Comparison of ENCODE assay signal across 17 mouse cellular contexts in genomic region chr6:108337289-108337688, GRCm38 (mm10).
DNase-seq lines count a peak whose midpoint lies in the region.
"Had no signal": no experiment of that assay in that cellular context is flagged by ENCODE, and none has a peak within 500 bp of the region (broad histone marks: within the 10 kb centered on the region; RNA-seq: fewer than 3 reads in every experiment).

No protein-coding gene starts in this region.

- DNase-seq in cerebellum, adult 9-11 months = peak; percentile 11
- no peak for DNase-seq in cerebellum, postnatal 10 days
- DNase-seq in layer of hippocampus, adult 8-10 months (ENCODE audit: low spot score in 2 of 2) = peak; percentile 43 to 51
- no peak for DNase-seq in layer of hippocampus, adult 9-10 months (ENCODE audit: low spot score)
- peak; percentile 47 for DNase-seq in CD4-positive helper T cell, adult 2 months (ENCODE audit: low read depth, low spot score)
- peak; percentile 91 for DNase-seq in brain, adult 2 months (ENCODE audit: low read depth, low spot score)
- DNase-seq in kidney, postnatal 4 days = no peak
- no peak for DNase-seq in neural tube, embryonic 10.5 days (ENCODE audit: extremely low spot score, low spot score)
- DNase-seq: adrenal gland, adult 8-10 months; cerebellum, adult 11 months; cerebellum, postnatal 36 days; gastrocnemius, postnatal 10 days; heart, adult 2 months; heart, postnatal 4 days; lung, postnatal 4 days; retina, postnatal 1 day; spleen, adult 18-20 months had no signal

Comparison
In these comparisons a context has a peak if more than half of its experiments do, and no peak if none do; other contexts are left out.
1. DNase-seq: peak in cerebellum, adult 9-11 months (single experiment), layer of hippocampus, adult 8-10 months (2 of 2), CD4-positive helper T cell, adult 2 months (single experiment) and brain, adult 2 months (single experiment); none in cerebellum, postnatal 10 days (0 of 2), layer of hippocampus, adult 9-10 months (single experiment), kidney, postnatal 4 days (0 of 2) and neural tube, embryonic 10.5 days (single experiment).